Mouse (Mus musculus): ENCODE measurements around the gene Nosip.
"Not testable (repeated sequence)": the region's sequence is repeated elsewhere in the genome, so short reads cannot be mapped to it uniquely, and the experiment has no call there.

DNA sequence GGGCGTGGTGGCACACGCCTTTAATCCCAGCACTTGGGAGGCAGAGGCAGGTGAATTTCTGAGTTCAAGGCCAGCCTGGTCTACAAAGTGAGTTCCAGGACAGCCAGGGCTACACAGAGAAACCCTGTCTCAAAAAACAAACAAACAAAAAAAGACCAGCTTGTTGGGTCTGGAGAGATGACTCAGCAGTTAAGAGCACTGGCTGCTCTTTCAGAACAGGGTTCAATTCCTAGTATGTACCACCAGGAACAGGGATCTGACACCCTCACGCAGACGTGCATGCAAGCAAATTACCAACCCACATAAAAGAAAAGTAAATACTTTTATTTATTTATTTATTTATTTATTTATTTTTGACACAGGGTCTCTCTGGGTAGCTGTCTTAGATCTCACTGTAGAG is 47.9 kb downstream of the Nosip start:
- not testable (repeated sequence) for TF ChIP-seq POLR2A (IDR thresholded peaks at IDR 0.05; ENCODE audit: low read depth, low read length); CTCF (IDR thresholded peaks at IDR 0.05; ENCODE audit: borderline replicate concordance, insufficient read depth, low read length)
